Mouse (Mus musculus) olfactory bulb, adult 2 months (tissue): ENCODE measurements at regions not wholly inside any gene's neighbourhood (a gene's known extent, or its start where the extent isn't known, plus 50 kb on each side); places are given as distances from the start of the nearest gene placed in this dataset.

Experiments
- CTCF ChIP-seq: fragments of 200-500 bp; IDR thresholded peaks from 2 replicates; pipeline ENCODE4 v1.5.1; 2012; ENCODE audit warnings: low read depth, mild to moderate bottlenecking, low read length, moderate library complexity; ENCODE audit not compliant: insufficient read depth
- POLR2A ChIP-seq: fragments of 200-500 bp; IDR thresholded peaks from 2 replicates; pipeline ENCODE4 v1.6.1; 2012; ENCODE audit warnings: mild to moderate bottlenecking, low read depth, low read length, moderate library complexity; ENCODE audit not compliant: insufficient read depth

- TF ChIP-seq POLR2A (no peak), CTCF (no peak)
These were observed 205.5 kb downstream of the Lrriq3 start for GRCm38 (mm10) chr3:155298724-155299123.
